Mouse (Mus musculus) embryo, embryonic 9.5 days (tissue): ENCODE results near the gene Ptpru.

Source experiments
- DNase-seq: peaks from one replicate; pipeline ENCODE4 v3.0.0-alpha.2; 2017; ENCODE audit errors: extremely low spot score

The Ptpru gene

DNA sequence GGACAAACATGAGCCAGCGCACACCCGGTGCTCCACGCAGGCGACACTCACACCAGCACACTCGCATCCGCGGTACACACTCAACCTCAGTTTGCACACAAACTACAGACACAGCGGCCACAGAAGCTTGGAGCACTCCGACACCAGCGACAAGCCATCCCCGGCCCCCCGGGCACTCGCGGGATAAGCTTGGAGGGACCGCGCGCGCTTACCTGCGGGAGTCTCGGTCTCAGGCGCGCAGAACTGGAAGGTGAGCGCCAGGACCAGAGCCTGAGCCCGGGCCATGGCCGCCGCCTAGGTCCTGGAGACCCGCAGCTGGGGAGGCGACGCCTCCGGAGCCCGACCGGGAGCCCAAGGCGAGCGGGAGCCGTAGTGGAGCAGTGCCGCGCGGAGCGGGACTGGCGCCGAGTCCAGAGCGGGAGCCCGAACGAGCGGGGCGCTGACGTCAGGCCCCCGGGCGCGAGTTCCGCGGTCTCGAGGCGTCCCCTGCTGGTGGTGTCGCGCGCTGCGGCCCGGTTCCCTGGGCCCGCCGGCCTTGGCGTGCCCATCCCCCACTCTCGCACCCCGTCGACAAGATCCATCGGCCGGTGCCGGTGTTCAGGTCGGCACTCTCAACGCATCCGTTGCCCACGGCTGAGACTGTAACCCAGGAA is at the start of gene Ptpru:
Gene Ptpru (minus strand): TSS at position 417 of the 653 bp plus-strand sequence.
- DNase-seq: peak; percentile 91

DNA sequence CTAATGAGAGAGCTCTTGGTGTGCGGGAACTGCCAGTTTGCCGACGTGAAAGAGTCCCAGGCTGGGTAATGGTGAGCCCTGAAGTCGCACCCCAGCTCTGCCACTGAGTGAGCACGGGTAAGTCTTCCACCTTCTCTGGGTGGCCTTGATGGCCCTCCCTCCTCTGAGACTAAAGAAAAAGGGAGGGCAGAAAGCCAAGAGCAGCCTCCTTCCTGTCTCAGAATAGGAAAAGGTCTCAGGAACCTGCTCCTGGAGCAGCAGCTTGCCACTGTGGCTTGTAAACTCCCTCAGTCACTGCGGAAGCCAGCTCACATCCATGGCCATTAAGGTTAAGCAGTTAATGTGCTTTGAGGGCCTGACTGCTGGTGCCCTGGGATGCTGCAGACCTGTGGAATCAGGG is 47.3 kb upstream of the Ptpru start:
- DNase-seq: no peak

DNA sequence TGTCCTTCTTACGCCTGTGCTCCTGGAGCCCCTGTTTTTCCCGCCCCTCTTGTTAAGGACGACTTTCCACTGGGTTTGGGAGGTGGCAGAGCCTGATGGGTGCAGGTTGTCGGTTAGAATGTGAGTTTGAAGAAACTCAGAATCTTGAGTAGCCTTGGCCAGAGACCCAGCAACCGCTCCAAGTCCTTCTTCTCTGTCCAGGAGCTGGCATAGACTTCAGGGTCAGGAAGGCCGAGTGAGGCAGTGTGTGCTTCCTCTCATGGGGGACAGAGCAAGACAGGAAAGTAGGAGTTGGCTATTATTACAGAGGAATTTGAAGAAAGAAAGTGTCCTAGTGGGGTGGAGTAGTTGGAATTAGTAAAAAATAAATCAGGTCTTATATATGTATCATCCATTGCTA is 45.5 kb upstream of the Ptpru start:
- DNase-seq: no peak

DNA sequence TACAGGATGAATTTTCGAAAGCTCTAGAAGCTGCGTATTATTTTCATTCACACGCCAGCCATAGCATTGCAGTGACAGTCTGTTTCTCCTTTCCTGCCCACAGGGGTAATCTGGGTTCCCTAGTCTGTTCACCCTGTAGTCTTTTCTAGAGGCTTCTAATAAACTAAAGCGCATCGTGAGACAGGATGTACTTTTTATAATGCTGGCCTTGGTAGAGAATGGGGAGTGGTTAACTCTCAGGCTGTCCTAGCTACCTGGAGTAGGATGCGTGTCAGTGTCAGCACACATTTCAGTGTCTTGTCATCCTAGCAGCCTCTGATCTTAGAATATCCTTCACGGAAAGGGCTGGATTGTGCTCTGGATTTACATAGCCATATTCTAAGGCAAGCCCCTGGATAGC is 43.2 kb upstream of the Ptpru start:
- no peak for DNase-seq

DNA sequence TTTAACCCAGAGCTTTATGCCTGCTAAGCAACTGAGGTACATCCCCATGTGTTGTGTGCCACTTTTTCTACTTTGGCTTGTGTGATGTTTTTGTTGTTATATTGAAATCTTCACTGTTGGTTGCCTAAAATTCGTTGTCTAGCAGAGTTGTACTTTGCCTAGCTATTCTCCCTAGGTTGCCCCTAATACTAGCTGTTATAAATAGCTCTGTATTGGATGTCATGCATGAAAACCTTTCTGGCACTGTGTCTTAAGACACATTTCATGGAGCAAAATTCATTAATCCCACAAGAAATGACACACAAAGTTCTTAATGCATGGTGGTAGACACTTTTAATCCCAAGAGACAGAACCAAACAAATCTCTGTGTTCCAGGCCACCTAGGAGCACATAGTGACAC is 41.6 kb upstream of the Ptpru start:
- DNase-seq: no peak

DNA sequence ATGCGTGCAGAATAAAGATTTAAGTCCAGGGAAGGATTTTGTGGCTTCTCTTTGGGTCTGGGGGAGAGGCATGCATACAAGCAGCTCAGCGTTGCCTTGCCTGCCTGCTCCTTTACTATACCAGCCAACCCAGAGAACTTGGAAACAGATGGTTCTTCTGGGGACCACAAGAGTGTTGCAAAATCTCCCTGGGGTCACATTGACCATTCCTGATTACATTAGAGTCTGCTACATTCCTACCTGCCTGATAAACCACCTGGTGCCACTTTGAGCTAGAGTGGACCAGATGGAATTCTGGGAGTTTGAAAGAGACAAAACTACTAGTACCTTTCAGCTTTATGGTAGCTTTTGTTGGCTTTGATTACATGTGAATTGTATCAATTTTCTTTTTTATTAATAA is 38.7 kb upstream of the Ptpru start:
- DNase-seq: no peak

DNA sequence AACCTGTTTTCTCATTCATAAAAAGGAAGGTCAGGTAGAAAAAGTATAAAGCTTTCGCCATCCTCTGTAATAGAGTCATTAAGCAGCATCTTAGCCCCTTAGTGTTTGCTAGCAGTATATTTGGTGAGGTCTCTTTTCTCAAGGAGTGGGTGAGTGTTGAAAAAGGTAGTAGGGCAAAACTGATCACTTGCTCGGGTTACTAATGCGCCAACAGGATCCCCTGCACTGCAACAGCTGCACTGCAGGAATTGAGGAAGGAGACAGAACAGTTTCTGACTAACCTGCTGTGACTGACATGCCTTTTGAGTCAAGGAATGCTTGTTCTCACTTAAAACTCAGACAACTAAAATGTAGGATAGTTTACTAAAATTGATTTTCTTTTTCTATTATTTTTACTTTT is 37.2 kb upstream of the Ptpru start:
- DNase-seq: no peak

DNA sequence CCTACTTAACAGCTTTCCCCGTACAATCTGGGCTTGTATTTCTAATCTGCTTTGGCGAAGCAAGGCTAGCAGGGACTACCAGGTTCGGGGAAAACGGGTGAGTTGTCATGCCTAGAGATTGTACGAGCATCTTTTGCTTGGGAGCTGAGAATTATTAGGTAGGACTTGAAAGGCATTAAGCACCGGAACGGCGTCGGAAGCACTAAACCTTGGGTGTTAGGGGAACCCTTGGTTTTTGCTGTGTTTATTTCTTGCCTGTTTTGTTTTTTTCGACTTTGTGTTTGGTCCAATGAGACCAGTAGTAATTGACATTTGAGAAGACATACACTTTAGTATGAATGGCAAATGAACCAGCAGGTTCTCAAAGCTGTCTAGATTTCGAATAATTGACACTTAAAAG is 36.5 kb upstream of the Ptpru start:
- no peak for DNase-seq

DNA sequence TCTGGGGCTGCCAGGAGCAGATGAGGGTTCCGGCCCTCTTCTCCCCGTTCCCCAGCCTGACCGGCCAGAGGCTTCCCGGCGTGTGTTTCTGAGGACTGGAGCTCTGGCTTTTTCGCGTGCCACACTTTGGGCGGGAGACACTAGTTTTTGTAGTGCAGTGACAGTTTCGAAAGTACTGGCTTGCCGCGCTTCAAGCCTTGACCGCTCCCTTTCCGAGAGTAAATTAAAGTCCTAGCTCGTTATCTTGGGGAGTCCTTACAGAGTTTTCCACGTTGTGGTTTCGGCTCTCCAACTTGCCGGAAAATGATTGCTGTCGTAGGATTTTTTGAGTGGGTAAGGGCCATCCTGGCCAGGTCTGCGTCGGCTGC is 36.1 kb upstream of the Ptpru start:
- DNase-seq: no peak

DNA sequence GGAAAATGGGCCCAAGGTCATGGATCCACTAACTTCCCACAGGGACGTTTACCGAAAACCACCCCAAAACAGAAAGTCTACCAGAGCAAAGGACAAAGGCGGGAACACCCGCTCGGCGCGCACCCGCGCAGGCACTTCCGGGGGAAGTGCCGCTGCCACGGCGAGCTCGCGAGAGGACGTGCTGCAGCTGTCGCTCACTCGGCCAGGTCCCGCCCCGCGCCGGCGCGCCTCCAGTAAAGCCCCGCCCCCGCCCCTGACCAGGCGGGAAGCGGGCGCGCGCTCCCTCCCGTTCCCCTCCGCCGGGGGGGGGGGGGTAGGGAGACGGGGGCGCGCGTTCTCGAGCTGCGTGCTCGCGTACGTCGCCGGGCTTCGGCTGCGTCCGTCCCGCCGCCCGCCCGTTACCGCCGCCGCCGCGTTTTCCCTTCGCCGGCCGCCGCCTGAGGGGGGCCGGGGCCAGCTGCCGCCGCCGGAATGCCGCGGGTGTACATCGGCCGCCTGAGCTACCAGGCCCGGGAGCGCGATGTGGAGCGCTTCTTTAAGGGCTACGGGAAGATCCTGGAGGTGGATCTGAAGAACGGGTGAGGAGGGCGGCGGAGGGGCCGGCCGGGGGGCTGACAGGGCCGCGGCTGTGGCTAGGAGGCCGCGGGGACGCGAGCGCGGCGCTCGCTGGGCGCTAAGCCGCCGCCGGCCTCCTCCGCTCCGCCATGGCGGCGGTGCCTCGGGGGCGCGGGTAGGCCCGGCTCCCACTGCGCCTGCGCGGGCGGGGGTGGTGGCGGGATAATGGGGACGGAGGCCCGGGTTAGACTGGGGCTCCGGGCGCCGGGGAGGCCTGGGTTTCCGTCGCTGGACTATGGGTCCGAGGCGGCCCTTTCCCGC is 35.4 kb upstream of the Ptpru start, which contains the start of gene Srsf4:
Gene Srsf4 (plus strand): TSS at position 325 of the 876 bp plus-strand sequence.
- DNase-seq: peak; percentile 98

DNA sequence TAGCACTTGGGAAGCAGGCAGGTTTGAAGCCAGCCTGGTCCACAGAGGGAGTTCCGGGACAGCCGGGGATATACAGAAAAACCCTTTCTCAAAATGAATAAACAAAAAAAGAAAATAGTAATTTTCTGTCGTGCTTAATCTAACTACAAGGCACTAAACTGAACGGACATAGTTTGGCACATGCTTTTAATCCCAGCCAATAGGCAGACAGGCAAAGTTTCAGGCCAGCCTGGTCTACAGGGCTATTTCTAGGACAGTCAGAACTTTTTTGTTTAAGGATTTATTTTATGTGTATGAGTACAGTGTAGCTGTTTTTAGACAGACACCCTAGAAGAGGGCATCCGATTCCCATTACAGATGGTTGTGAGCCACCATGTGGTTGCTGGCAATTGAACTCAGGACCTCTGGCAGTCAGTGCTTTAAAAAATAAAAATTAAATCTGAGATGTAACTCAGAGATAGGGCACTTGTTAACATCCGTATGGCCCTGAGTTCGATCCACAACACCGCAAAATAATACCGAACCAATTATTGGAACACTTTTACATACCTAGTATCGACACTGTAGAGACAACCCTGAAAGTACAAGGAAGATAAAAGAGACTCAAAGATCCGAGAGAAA is 34.7 kb upstream of the Ptpru start:
- no peak for DNase-seq

DNA sequence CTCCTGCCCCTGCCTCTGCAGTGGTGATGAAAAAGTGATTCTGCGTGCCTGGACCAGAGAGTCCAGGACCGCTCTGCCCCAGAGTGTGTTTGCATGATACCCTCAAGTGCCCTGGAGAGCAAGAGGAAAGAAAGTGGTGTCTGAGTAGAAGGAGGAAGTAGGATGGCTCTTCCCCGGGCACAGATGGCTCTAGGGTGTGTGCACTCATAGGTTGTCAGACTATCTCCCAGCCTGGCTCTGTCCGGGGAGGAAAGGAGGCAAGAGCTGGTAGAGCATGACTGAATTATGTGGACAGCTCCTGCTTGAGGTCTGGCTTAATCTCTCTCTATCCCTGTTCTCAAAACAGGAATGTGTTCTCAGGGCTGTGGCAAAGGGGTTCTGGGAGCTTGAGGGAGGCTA is 23.3 kb upstream of the Ptpru start:
- no peak for DNase-seq

DNA sequence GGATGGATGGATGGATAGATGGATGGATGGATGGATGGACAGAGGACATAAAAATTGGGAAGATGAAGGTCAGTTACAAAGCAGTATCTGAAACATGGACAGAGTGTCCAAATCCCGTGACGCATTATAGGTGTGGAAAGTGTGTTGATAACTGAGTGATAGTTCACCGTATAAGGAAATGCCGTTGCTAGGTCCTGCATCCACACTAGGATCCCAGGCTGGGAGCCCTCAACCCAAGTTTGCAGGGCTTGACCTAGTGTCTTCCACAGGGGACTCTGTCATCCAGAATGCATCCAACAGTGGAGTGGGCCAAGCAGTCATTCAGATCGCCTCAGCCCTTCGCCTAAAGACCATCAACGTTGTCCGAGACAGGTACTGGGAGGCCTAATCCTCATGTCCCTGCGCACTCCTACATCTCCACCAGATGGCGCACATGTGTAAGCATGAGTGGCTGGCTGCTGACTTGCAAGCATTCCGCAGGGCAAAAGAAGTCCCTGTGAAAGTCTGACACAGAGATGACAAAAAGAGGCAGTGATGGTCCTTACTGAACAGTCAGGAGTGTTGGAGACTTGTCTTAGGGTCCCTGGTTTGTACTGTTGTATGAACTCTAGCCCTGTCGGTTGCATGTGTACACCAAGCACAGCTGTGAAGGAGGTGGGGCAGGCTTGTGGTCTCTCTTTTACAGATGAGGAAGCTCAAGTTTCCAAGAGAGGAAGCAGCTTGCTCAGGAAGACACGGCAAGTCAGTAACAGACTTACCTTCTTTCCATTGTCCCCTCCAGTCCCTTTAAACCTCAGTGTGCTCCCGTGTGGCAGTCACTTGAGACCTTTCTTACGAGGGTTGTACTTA is 22.6 kb upstream of the Ptpru start:
- DNase-seq: peak; percentile 79

DNA sequence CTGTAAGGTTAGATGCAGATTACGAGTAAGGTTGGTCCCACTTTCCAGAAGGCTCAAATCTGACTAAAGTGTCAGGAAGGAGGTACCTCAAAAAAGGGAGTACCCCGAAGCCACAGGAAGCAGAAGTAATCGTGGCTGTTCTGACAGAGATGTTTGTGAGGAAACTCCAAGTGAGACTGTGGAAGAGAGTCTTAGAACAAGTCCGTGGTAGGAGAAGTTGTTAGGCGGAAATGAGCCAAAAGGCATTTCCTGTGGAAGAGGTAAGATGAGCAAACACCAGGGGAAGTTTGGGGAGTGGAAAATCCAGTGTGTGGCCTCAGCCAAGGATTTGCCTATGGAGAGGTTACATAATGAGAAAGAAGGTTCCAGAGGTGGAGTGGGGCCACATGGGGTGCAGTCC is 16.9 kb upstream of the Ptpru start:
- DNase-seq: no peak

DNA sequence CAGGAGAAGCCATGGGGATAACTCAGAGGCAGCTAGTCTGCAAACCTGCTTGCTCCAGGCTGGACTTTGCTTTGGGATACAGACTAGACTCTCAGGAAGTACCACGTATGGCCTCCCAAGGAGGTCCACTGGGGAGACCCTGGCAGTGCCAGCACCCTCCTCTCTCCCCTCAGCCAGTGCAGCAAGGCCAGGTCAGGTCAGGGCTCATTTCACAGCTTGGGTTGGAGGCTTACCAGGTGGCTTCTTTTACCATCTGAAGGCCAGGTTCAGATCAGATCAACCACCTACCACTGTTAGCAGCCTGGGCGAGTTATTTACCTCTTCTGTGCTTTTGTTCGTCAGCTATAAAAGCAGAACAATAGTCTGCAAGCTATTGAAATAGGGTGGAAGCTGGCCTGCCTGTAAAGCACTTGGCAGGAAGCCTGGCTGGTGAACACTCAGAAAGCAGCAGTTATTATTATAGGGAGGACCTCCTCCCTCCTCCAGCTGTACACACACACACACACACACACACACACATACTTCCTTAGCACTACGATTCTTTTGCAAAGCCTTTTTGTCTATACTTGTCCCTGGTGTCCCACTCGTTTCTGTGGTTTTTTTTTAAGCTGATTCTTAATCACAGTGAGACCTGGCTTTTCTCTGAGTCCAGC is 12.0 kb upstream of the Ptpru start:
- no peak for DNase-seq

DNA sequence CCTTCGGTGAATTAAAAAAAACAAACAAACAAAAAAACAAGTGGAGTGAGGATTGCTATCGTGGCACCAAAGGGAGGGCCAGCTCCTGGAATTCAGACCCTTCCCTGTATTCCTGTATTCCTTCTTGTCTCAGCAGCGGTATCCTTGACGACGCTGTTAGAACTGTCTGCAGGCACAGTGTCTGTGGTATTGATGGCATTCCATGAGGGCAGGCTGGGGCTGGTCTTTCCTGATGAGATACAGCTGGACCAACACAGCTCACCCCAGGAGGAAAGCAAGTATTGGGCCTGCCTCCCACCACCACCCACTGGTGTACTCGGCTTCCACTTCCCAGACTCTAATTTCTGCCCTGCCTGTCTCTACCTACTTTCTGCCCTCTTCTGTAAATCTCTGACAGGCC is 10.0 kb upstream of the Ptpru start:
- DNase-seq: peak; percentile 32

DNA sequence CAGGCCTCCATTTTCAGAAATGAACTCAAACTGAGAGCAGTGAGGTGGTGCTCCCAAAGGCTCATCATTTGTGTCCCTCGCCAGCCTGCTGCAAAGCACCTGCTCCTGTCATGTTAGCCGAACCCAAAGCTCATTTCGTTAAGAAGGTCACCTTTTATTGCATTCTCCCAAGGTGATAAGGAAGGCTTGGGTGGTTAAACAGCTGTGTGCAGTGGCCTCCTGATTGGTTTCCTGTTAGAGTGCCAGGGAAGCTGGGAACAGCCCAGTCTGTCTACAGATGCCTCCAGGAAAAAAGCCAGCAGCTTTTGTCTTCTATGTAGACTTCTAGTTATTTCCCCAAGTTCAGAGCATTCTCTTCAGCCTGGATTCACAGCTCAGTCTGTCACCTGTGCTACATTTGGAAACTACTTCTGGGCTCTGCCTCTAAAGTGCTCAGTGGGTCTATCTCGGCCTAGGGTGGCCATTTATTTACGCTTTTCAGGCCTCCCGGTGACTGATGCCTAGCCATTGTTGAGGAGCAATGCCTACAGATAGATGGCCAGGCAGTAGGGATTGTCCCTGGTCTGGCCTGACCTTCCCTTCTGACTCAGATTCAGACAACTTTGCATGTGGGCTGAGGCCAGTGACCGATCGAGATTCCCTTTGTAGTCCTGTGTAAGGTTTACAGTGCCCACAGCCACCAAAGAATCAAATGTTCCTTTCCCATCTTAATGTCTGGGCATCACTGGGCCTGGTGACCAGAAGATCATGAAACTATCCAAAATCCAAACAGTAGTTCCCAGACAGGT is 8.1 kb upstream of the Ptpru start:
- DNase-seq: no peak

DNA sequence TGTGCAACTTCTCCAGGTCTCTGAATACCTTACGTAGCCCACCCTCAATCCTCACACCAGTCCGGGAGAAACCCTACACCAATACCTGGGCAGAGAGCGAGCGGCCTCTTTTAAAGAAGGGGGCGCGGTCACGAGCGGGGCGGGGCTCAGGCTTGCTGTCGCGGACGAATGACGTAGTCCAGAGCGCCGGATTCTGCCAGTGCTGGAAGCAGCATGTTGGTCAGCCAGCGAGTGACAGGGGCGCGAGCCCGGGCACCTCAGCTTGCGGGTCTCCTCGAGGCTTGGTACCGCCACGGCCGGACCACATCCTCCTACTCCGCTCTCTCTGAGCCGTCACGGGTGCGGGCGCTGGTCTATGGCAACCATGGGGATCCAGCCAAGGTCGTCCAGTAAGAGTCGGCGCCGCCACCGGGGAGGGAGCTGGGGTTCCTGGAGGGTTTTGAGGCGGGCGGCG is 5.2 kb upstream of the Ptpru start, which contains the start of gene Mecr:
Gene Mecr (plus strand): TSS at position 181 of the 454 bp plus-strand sequence.
- peak; percentile 95 for DNase-seq

DNA sequence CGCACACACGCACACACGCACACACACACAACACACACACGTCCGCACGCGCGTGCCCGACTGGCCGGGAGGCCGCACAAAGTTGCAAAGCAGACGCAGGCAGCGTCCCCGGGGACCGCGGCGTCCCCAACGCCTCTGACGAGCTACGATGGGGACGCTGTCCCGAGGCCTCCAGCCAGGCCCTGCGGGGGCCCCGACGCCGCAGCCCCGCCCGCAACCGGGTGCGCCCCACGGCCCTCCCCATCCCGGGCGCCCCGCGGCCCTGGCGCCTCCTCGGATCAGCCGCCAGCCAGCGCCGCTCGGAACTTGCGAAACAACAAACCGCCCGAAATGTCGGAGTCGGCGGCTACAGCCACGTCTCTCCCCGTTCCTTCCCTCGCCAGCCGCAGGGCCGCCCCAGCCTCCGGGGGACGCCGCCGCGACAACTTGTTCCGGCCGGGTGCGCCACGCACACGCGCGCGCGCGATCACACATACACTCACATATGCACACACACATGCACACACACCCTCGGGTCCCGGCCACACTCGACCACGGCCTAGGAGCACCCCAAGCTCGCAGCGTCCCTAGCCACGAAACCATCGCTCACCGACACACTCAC is 1.1 kb downstream of the Ptpru start:
- peak; percentile 66 for DNase-seq

DNA sequence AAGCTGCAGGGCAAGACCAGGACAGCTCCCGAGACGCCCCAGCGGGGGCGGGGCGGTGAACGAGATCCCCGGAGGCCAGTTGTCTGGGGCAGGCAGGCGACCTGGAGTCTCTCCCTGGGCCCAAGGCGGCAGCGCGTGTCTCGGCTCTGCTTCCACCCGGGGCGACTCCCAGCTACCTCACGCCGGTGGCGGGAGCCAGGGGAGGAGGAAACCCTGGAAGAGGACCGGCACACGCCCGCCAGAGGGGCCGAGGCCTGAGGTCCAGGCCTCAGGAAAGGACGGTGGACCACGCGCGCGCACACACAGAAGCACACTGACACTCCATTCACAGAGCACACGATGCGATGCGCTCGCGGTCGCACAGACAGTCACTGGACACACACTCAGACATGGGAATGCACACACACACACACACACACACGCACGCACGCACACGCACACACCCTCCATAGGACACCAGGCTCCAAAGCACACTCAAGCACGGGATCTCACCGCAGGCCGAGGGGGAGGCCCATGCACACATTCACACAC is 1.7 kb downstream of the Ptpru start:
- DNase-seq: peak; percentile 62
